Mouse (Mus musculus): ENCODE measurements around the gene Hspb9.

DNA sequence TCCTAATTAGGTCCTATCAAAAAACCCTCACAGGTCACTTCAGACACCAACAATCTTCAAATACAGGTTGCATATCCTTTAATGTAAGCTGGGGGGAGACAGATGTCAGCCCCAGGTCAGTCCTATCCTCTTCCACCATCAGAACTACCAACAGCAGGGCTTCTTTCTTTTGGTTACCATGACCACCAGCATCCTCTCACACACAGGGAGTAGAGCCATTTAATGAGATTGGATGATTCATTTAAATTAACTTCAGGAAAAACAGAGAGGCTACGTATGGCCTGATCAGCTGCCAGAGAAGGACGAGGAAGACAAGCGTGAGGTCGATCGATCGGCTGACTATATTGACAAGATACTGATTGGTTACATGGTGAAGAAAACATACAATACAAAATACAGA is 1.3 kb downstream of the Hspb9 start:
- TF ChIP-seq CTCF (IDR thresholded peaks at IDR 0.05 in 2 of 3, conservative IDR thresholded peaks at IDR 0.05 in 1 of 3; ENCODE audit: control insufficient read depth in 1 of 3, insufficient read depth in 1 of 3, low read depth in 2 of 3, low read length in 3 of 3, poor library complexity in 1 of 3, severe bottlenecking in 1 of 3) (no peak), RAD21 (IDR thresholded peaks at IDR 0.05; ENCODE audit: low read depth, low read length) (no peak), POLR2A (IDR thresholded peaks at IDR 0.05; ENCODE audit: control insufficient read depth in 1 of 2, insufficient read depth in 1 of 2, low read depth in 1 of 2, low read length in 2 of 2, poor library complexity in 1 of 2) (no peak), MYC (IDR thresholded peaks at IDR 0.05; ENCODE audit: low read depth, low read length) (no peak), TCF12 (IDR thresholded peaks at IDR 0.05; ENCODE audit: low read depth, low read length) (no peak), NELFE (IDR thresholded peaks at IDR 0.05; ENCODE audit: low read depth, low read length) (no peak), CHD2 (IDR thresholded peaks at IDR 0.05; ENCODE audit: low read length) (no peak)
